Comparison of ENCODE assay signal across 8 mouse cellular contexts in genomic region chr9:56636214-56636613, GRCm38 (mm10).
A peak's percentile ranks its signal among the peaks of the same experiment; 100 is the strongest.
DNase-seq lines count a peak whose midpoint lies in the region; ATAC-seq lines count a peak whose summit lies in the region.

No protein-coding gene starts in this region.

- peak overlapping the region; percentile 89 for H3K4me3 ChIP-seq in hindbrain, embryonic 16.5 days (ENCODE audit: low read length)

- H3K4me1 ChIP-seq in hindbrain, embryonic 16.5 days (ENCODE audit: control insufficient read depth, insufficient read depth, low read depth, low read length), result peaks cover 24% of the 10 kb centered on the region

- H3K27ac ChIP-seq in hindbrain, embryonic 16.5 days (ENCODE audit: low read depth, low read length), result peak overlapping the region; percentile 97

- H3K36me3 ChIP-seq in hindbrain, embryonic 16.5 days (ENCODE audit: control insufficient read depth, insufficient read depth, low read length), result no peaks in the 10 kb centered on the region

- ATAC-seq in hindbrain, embryonic 16.5 days, result peak; percentile 60

- peaks cover 5% of the 10 kb centered on the region; the same call in 1 of the 2 replicates for H3K27me3 ChIP-seq in hindbrain, embryonic 16.5 days (replicated peaks; ENCODE audit: control insufficient read depth, insufficient read depth, low read length)

- DNase-seq in WW6 (ENCODE audit: low read depth, low spot score), result peak; percentile 68
- DNase-seq in cerebellum, postnatal 36 days, result peak; percentile 92 to 96
- peak; percentile 88 for DNase-seq in gastrocnemius, adult 18-20 months (ENCODE audit: low spot score)
- DNase-seq in left cerebral cortex, adult 18-20 months (ENCODE audit: low spot score in 2 of 2), result peak; percentile 92 to 93
- DNase-seq in lung, postnatal 4 days, result peak; percentile 82 to 89
- DNase-seq in right cerebral cortex, adult 18-20 months, result peak; percentile 91
- DNase-seq in urinary bladder, adult 2 months (ENCODE audit: low spot score), result peak; percentile 71

- H3K9ac ChIP-seq in hindbrain, embryonic 16.5 days (ENCODE audit: low read depth, low read length), result peak overlapping the region; percentile 99

- H3K9me3 ChIP-seq in hindbrain, embryonic 16.5 days (ENCODE audit: control insufficient read depth, low read length), result no peaks in the 10 kb centered on the region

- 0% methylated on average over 10 of the region's 10 CpGs for WGBS in hindbrain, embryonic 16.5 days

- peak overlapping the region; percentile 89 for H3K4me2 ChIP-seq in hindbrain, embryonic 16.5 days (ENCODE audit: low read length)

Comparison
In these comparisons a context has a peak if more than half of its experiments do, and no peak if none do; other contexts are left out.
1. Peak in every context shown above with its lines: DNase-seq, ATAC-seq, H3K4me3 ChIP-seq and H3K27ac ChIP-seq.